Mouse (Mus musculus): ENCODE results near the gene Enkd1. TPM values are rescaled to one million over a fixed set of nuclear protein-coding genes. Genes with fewer than 3 reads are reported as not detected.

The Enkd1 gene
- total RNA-seq, 2 experiments from 2014 or later: 3.0 to 3.5 TPM

DNA sequence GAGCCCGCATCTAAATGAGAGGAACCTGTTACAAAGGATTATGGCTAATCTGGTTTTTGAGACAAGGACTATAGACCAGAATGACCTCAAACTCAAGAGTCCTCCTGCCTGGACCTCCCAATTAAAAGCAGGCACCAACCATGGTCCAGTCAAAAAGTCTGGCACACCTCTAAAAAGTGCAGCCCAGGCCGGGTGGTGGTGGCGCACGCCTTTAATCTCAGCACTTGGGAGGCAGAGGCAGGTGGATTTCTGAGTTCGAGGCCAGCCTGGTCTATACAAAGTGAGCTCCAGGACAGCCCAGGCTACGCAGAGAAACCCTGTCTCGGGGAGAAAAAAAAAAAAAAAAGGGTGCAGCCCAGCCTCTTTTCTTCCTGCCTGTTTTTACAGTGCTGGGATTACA lies 22.7 kb downstream of the Enkd1 start:
- no peak for DNase-seq (ENCODE audit: low spot score in 2 of 2)

- no peak for DNase-seq (ENCODE audit: low spot score in 2 of 2)
Measured at GRCm38 (mm10) chr8:105677891-105678290, 30.1 kb downstream of the Enkd1 start.

- no peak for DNase-seq (ENCODE audit: low spot score in 2 of 2)
Measured at GRCm38 (mm10) chr8:105661167-105661566, 46.8 kb downstream of the Enkd1 start.

- no peak for DNase-seq (ENCODE audit: low spot score in 2 of 2)
Measured at GRCm38 (mm10) chr8:105657641-105658040, 50.4 kb downstream of the Enkd1 start.

Other genes with a start within 250 kb of the Enkd1 start
- 10 to 100 TPM; 24.0 to 43.0 TPM for gene Tppp3, start 236.7 kb downstream of the Enkd1 start, total RNA-seq (2021)
- 10 to 100 TPM; 18.1 to 18.3 TPM for gene Zdhhc1, start 211.3 kb downstream of the Enkd1 start, total RNA-seq (2021)
- under 1 TPM; 0.16 to 0.53 TPM for gene Hsd11b2, start 189.5 kb downstream of the Enkd1 start, total RNA-seq (2021)
- 100 to 1,000 TPM; 118 to 121 TPM for gene Atp6v0d1, start 142.2 kb downstream of the Enkd1 start, total RNA-seq (2021)
- 10 to 100 TPM; 25.9 to 32.9 TPM for gene Ripor1, start 103.0 kb downstream of the Enkd1 start, total RNA-seq (2021)
- gene Ctcf, start 71.6 kb downstream of the Enkd1 start, total RNA-seq (2021): 10 to 100 TPM; 54.2 to 55.2 TPM
- 1 to 10 TPM; 3.3 to 5.3 TPM for gene Agrp, start 70.8 kb downstream of the Enkd1 start, total RNA-seq (2021)
- 1 to 10 TPM; 2.0 to 2.9 TPM for gene Carmil2, start 21.9 kb downstream of the Enkd1 start, total RNA-seq (2021)
- 10 to 100 TPM; 21.1 to 23.9 TPM for gene Acd, start 7.1 kb downstream of the Enkd1 start, total RNA-seq (2021)
- 10 to 100 TPM in 1 of 2 experiments, 1 to 10 TPM in 1; 7.5 to 14.2 TPM for gene Pard6a, start 7.1 kb downstream of the Enkd1 start, total RNA-seq (2021)
- gene 4933405L10Rik, start 555 bp downstream of the Enkd1 start, total RNA-seq (2021): not detected
- gene Gfod2, start 50.5 kb upstream of the Enkd1 start, total RNA-seq (2021): 10 to 100 TPM in 1 of 2 experiments, 1 to 10 TPM in 1; 7.4 to 10.1 TPM
- gene Ranbp10, start 119.1 kb upstream of the Enkd1 start, total RNA-seq (2021): 10 to 100 TPM; 20.1 to 24.7 TPM
- not detected for gene Tsnaxip1, start 119.5 kb upstream of the Enkd1 start, total RNA-seq (2021)
- gene Cenpt, start 145.1 kb upstream of the Enkd1 start, total RNA-seq (2021): 1 to 10 TPM; 5.9 to 6.5 TPM
- gene Thap11, start 146.9 kb upstream of the Enkd1 start, total RNA-seq (2021): 10 to 100 TPM; 35.7 to 38.6 TPM
- 10 to 100 TPM; 43.9 to 46.2 TPM for gene Nutf2, start 152.4 kb upstream of the Enkd1 start, total RNA-seq (2021)
- 10 to 100 TPM; 35.0 to 36.7 TPM for gene Edc4, start 172.7 kb upstream of the Enkd1 start, total RNA-seq (2021)
- 1 to 10 TPM; 1.3 to 1.6 TPM for gene Nrn1l, start 185.4 kb upstream of the Enkd1 start, total RNA-seq (2021)
- 10 to 100 TPM; 25.8 to 30.0 TPM for gene Pskh1, start 192.2 kb upstream of the Enkd1 start, total RNA-seq (2021)
- under 1 TPM in 1 of 2 experiments, not detected in 1; 0.93 TPM for gene Ctrl, start 225.7 kb upstream of the Enkd1 start, total RNA-seq (2021)
- 10 to 100 TPM; 78.7 to 84.1 TPM for gene Psmb10, start 230.2 kb upstream of the Enkd1 start, total RNA-seq (2021)
- 1 to 10 TPM in 1 of 2 experiments, under 1 TPM in 1; 0.51 to 1.8 TPM for gene Lcat, start 235.2 kb upstream of the Enkd1 start, total RNA-seq (2021)